Mouse (Mus musculus): ENCODE measurements around the gene Cacna1a. TPM values are rescaled to one million over a fixed set of nuclear protein-coding genes. Genes with fewer than 3 reads are reported as not detected.
A peak's percentile ranks its signal among the peaks of the same experiment; 100 is the strongest.
"Not testable (repeated sequence)": the region's sequence is repeated elsewhere in the genome, so short reads cannot be mapped to it uniquely, and the experiment has no call there.

Cacna1a gene
- polyA plus RNA-seq, 1 experiment: 0.37 TPM

GRCm38 (mm10) chr8:84494541-84495084, 106.4 kb downstream of the Cacna1a start:
- H3K4me3 ChIP-seq (replicated peaks; ENCODE audit: control insufficient read depth, low read depth, low read length): no peak overlapping the region
- TF ChIP-seq CTCF (IDR thresholded peaks at IDR 0.05; ENCODE audit: control insufficient read depth, insufficient read depth, low read length) (no peak), POLR2A (IDR thresholded peaks at IDR 0.05; ENCODE audit: borderline replicate concordance, control insufficient read depth, low read depth, low read length) (no peak)
- WGBS: 81% methylated on average over 6 of the region's 6 CpGs

GRCm38 (mm10) chr8:84501181-84501580, 112.9 kb downstream of the Cacna1a start:
- 16% methylated on average over 5 of the region's 5 CpGs for WGBS
- H3K27ac ChIP-seq (ENCODE audit: control insufficient read depth, insufficient read depth, low read depth, low read length, poor library complexity): no peak overlapping the region
- TF ChIP-seq POLR2A (IDR thresholded peaks at IDR 0.05; ENCODE audit: borderline replicate concordance, control insufficient read depth, low read depth, low read length) (no peak), CTCF (IDR thresholded peaks at IDR 0.05; ENCODE audit: control insufficient read depth, insufficient read depth, low read length) (no peak)
- H3K4me3 ChIP-seq (replicated peaks; ENCODE audit: control insufficient read depth, low read depth, low read length): no peak overlapping the region
- no peaks in the 10 kb centered on the region for H3K4me1 ChIP-seq (ENCODE audit: control insufficient read depth, insufficient read depth, low read length)

More at GRCm38 (mm10) chr8:84494541-84495084, 106.4 kb downstream of the Cacna1a start:
- Histone ChIP-seq H3K4me1 (ENCODE audit: control insufficient read depth, insufficient read depth, low read length) (no peaks in the 10 kb centered on the region), H3K27ac (ENCODE audit: control insufficient read depth, insufficient read depth, low read depth, low read length, poor library complexity) (no peak overlapping the region)

- WGBS: 36% methylated on average over 10 of the region's 10 CpGs
- H3K27ac ChIP-seq (ENCODE audit: control insufficient read depth, insufficient read depth, low read depth, low read length, poor library complexity): no peak overlapping the region
- H3K4me3 ChIP-seq (replicated peaks; ENCODE audit: control insufficient read depth, low read depth, low read length): no peak overlapping the region
- TF ChIP-seq POLR2A (IDR thresholded peaks at IDR 0.05; ENCODE audit: borderline replicate concordance, control insufficient read depth, low read depth, low read length): no peak
- no peak for TF ChIP-seq CTCF (IDR thresholded peaks at IDR 0.05; ENCODE audit: control insufficient read depth, insufficient read depth, low read length)
- no peaks in the 10 kb centered on the region for H3K4me1 ChIP-seq (ENCODE audit: control insufficient read depth, insufficient read depth, low read length)
These were observed 113.5 kb downstream of the Cacna1a start for GRCm38 (mm10) chr8:84501671-84502308.

GRCm38 (mm10) chr8:84502638-84503037, 114.4 kb downstream of the Cacna1a start:
- TF ChIP-seq CTCF (IDR thresholded peaks at IDR 0.05; ENCODE audit: control insufficient read depth, insufficient read depth, low read length) (no peak), POLR2A (IDR thresholded peaks at IDR 0.05; ENCODE audit: borderline replicate concordance, control insufficient read depth, low read depth, low read length) (no peak)
- Histone ChIP-seq H3K4me1 (ENCODE audit: control insufficient read depth, insufficient read depth, low read length) (no peaks in the 10 kb centered on the region), H3K27ac (ENCODE audit: control insufficient read depth, insufficient read depth, low read depth, low read length, poor library complexity) (no peak overlapping the region), H3K4me3 (replicated peaks; ENCODE audit: control insufficient read depth, low read depth, low read length) (no peak overlapping the region)
- 83% methylated on average over 4 of the region's 4 CpGs for WGBS

GRCm38 (mm10) chr8:84507220-84507619, 119.0 kb downstream of the Cacna1a start:
- 76% methylated on average over 5 of the region's 5 CpGs for WGBS
- no peak for TF ChIP-seq POLR2A (IDR thresholded peaks at IDR 0.05; ENCODE audit: borderline replicate concordance, control insufficient read depth, low read depth, low read length)
- no peak for TF ChIP-seq CTCF (IDR thresholded peaks at IDR 0.05; ENCODE audit: control insufficient read depth, insufficient read depth, low read length)
- Histone ChIP-seq H3K4me3 (replicated peaks; ENCODE audit: control insufficient read depth, low read depth, low read length) (no peak overlapping the region), H3K4me1 (ENCODE audit: control insufficient read depth, insufficient read depth, low read length) (no peaks in the 10 kb centered on the region), H3K27ac (ENCODE audit: control insufficient read depth, insufficient read depth, low read depth, low read length, poor library complexity) (no peak overlapping the region)

GRCm38 (mm10) chr8:84509764-84510163, 121.5 kb downstream of the Cacna1a start:
- not testable (repeated sequence) for H3K4me1 ChIP-seq (ENCODE audit: control insufficient read depth, insufficient read depth, low read length); H3K27ac ChIP-seq (ENCODE audit: control insufficient read depth, insufficient read depth, low read depth, low read length, poor library complexity); H3K4me3 ChIP-seq (replicated peaks; ENCODE audit: control insufficient read depth, low read depth, low read length)
- 74% methylated on average over 6 of the region's 6 CpGs for WGBS

- no peaks in the 10 kb centered on the region for H3K4me1 ChIP-seq (ENCODE audit: control insufficient read depth, insufficient read depth, low read length)
- 82% methylated on average over 13 of the region's 13 CpGs for WGBS
- TF ChIP-seq CTCF (IDR thresholded peaks at IDR 0.05; ENCODE audit: control insufficient read depth, insufficient read depth, low read length) (no peak), POLR2A (IDR thresholded peaks at IDR 0.05; ENCODE audit: borderline replicate concordance, control insufficient read depth, low read depth, low read length) (no peak)
- H3K27ac ChIP-seq (ENCODE audit: control insufficient read depth, insufficient read depth, low read depth, low read length, poor library complexity): no peak overlapping the region
- no peak overlapping the region for H3K4me3 ChIP-seq (replicated peaks; ENCODE audit: control insufficient read depth, low read depth, low read length)
These were observed 123.4 kb downstream of the Cacna1a start for GRCm38 (mm10) chr8:84511621-84512020.

GRCm38 (mm10) chr8:84513765-84514164, 125.5 kb downstream of the Cacna1a start:
- H3K4me1 ChIP-seq (ENCODE audit: control insufficient read depth, insufficient read depth, low read length): no peaks in the 10 kb centered on the region
- H3K4me3 ChIP-seq (replicated peaks; ENCODE audit: control insufficient read depth, low read depth, low read length): no peak overlapping the region
- WGBS: 2% methylated on average over 2 of the region's 2 CpGs
- TF ChIP-seq CTCF (IDR thresholded peaks at IDR 0.05; ENCODE audit: control insufficient read depth, insufficient read depth, low read length): peak; percentile 51
- no peak for TF ChIP-seq POLR2A (IDR thresholded peaks at IDR 0.05; ENCODE audit: borderline replicate concordance, control insufficient read depth, low read depth, low read length)
- no peak overlapping the region for H3K27ac ChIP-seq (ENCODE audit: control insufficient read depth, insufficient read depth, low read depth, low read length, poor library complexity)

GRCm38 (mm10) chr8:84518180-84518579, 129.9 kb downstream of the Cacna1a start:
- no peak overlapping the region for H3K4me3 ChIP-seq (replicated peaks; ENCODE audit: control insufficient read depth, low read depth, low read length)
- WGBS: 49% methylated on average over 2 of the region's 2 CpGs
- no peak for TF ChIP-seq POLR2A (IDR thresholded peaks at IDR 0.05; ENCODE audit: borderline replicate concordance, control insufficient read depth, low read depth, low read length)
- no peak for TF ChIP-seq CTCF (IDR thresholded peaks at IDR 0.05; ENCODE audit: control insufficient read depth, insufficient read depth, low read length)
- no peaks in the 10 kb centered on the region for H3K4me1 ChIP-seq (ENCODE audit: control insufficient read depth, insufficient read depth, low read length)
- no peak overlapping the region for H3K27ac ChIP-seq (ENCODE audit: control insufficient read depth, insufficient read depth, low read depth, low read length, poor library complexity)
